Mouse (Mus musculus) heart, postnatal 36 days (tissue): ENCODE measurements around the gene Kctd21. TPM values are rescaled to one million over a fixed set of nuclear protein-coding genes. Genes with fewer than 3 reads are reported as not detected.
A peak's percentile ranks its signal among the peaks of the same experiment; 100 is the strongest.

Experiments used
- DNase-seq, 2 experiments: peaks; one replicate each; pipeline ENCODE4 v3.0.0; 2021 to 2022
- intact Hi-C: fragments of 180-260 bp; cut with DNase I; formaldehyde crosslinking; loops from one replicate; pipeline ENCODE4 v1.15.1; 2025
- total RNA-seq, 2 experiments: library from RNA; stranded (reverse); gene quantifications; 2 replicates each; pipeline ENCODE4 v1.2.3; 2021

The Kctd21 gene
- total RNA-seq: 1 to 10 TPM; 2.7 to 4.7 TPM

GRCm38 (mm10) chr7:97331726-97332666 lies at the start of gene Kctd21, which contains the start of gene Usp35:
Gene Kctd21, plus strand, starts transcription at chr7:97332327.
Gene Usp35, minus strand, starts transcription at chr7:97332020.
- intact Hi-C loops: loop anchor here (5.0 kb wide), 2 partner anchors 40 to 150 kb away; partner anchors contain the start of genes Alg8 and Ints4
- peak; percentile 91 to 94 for DNase-seq

GRCm38 (mm10) chr7:97296986-97297385 lies 35.1 kb upstream of the Kctd21 start:
- intact Hi-C loops: loop anchor here (1.0 to 5.0 kb wide), 3 partner anchors 50 to 327 kb away; no protein-coding TSS in a partner anchor
- no peak for DNase-seq

- intact Hi-C loops: loop anchor here (1.0 to 5.0 kb wide), 3 partner anchors 50 to 327 kb away; no protein-coding TSS in a partner anchor
- peak; percentile 68 to 75 for DNase-seq
Measured at GRCm38 (mm10) chr7:97297466-97297865, 34.7 kb upstream of the Kctd21 start.

DNA sequence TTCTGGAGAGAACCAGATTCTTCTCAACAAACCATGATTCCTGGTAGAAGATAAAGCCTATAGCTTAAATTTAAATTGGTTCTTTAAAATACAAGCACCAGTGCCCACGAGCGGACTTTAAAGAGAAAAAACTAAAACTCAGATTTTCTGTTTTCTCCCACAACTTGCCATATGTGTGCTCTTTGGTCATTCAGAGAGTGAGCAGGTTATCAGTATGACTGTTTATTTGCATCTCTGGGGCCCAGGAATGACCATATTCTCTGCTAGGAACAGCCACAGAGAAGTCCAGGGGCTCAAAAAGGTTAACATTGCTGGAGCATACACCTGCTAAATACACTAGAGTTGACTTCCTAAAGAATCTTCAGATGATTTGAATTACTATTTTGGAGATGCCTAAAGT lies 33.8 kb upstream of the Kctd21 start:
- no peak for DNase-seq
- intact Hi-C loops: loop anchor here (5.0 kb wide), 1 partner anchor 51 kb away; no protein-coding TSS in a partner anchor

DNA sequence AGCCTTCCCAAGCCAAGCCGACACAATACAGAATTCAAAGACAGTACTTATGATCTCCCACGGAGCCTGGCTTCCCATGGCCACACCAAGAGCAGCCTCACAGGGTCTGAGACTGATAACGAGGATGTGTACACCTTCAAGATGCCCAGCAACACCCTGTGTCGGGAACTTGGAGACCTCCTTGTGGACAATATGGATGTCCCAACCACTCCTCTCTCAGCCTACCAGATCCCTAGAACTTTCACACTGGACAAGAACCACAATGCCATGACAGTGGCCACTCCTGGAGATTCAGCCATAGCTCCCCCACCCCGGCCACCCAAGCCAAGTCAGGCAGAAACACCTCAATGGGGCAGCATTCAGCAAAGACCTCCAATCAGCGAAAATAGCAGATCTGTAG lies 33.2 kb upstream of the Kctd21 start:
- intact Hi-C loops: loop anchor here (5.0 kb wide), 1 partner anchor 52 kb away; no protein-coding TSS in a partner anchor
- no peak for DNase-seq

DNA sequence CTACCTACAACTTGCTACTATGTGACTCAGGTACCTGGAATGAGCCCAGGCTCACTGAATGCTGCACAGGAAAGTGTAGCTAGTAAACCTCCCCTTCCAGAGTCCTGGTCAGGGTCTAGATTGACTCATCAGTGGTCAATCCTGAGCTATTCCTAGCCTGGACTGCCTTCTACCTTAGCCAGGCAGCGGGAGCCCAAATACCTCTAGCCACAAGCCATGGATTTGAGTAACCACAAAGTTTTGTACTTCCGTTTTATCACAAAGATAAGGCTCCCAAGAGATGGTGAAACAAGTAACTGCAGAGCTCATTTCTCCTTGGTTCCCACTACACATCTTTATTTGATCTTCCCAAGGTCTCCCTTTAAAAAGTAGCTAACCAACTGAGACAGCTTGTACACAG lies 31.2 kb upstream of the Kctd21 start:
- intact Hi-C loops: no loop called here
- DNase-seq: no peak

GRCm38 (mm10) chr7:97301321-97301720 lies 30.8 kb upstream of the Kctd21 start:
- DNase-seq: no peak
- intact Hi-C loops: no loop called here

GRCm38 (mm10) chr7:97302261-97302660 lies 29.9 kb upstream of the Kctd21 start:
- DNase-seq: no peak
- intact Hi-C loops: no loop called here

DNA sequence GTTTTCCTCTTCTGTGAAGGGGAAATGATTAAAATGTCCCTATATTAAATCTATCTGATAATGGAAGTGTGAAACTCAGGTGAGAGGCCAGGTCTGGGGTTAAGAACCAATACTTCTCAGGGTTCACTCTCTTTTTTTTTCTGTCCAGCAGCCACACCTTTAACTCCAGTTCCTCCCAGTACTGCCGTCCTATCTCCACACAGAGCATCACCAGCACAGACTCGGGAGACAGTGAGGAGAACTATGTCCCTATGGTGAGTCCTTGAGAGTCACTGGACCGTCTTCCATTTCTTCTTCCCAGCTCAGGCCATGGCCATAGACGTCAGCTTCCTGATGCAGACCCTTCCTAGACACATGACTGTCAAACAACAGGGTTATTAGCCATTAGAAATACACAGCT lies 29.3 kb upstream of the Kctd21 start:
- intact Hi-C loops: no loop called here
- peak in 1 of 2 experiments; percentile 1 for DNase-seq

DNA sequence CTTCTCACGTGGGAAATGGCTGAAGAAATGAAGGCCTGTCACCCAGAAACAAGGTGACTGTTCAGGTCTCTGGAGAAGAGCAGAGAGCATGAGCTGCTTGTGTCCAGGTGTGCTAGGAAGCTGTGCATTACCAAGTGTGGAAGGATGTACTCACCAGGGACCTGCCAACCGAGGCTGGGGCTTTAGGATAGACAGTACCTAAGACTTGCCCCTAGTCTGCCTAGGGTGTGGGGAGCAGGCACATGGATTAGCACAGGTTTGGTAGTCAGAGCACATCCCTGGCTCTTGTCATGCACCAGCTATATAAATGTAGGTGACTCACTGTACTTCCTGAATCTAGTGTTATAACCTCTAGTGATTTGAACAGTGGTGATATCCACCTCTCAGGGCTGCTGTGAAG lies 28.5 kb upstream of the Kctd21 start:
- intact Hi-C loops: no loop called here

GRCm38 (mm10) chr7:97304471-97304870 lies 27.7 kb upstream of the Kctd21 start:
- intact Hi-C loops: no loop called here

More for the DNA sequence above, 28.5 kb upstream of the Kctd21 start:
- peak in 1 of 2 experiments; percentile 1 for DNase-seq

GRCm38 (mm10) chr7:97305206-97305605 lies 26.9 kb upstream of the Kctd21 start:
- intact Hi-C loops: no loop called here

More at GRCm38 (mm10) chr7:97304471-97304870, 27.7 kb upstream of the Kctd21 start:
- DNase-seq: peak in 1 of 2 experiments; percentile 5

GRCm38 (mm10) chr7:97306813-97307212 lies 25.3 kb upstream of the Kctd21 start:
- no peak for DNase-seq
- intact Hi-C loops: no loop called here

More at GRCm38 (mm10) chr7:97305206-97305605, 26.9 kb upstream of the Kctd21 start:
- DNase-seq: no peak

DNA sequence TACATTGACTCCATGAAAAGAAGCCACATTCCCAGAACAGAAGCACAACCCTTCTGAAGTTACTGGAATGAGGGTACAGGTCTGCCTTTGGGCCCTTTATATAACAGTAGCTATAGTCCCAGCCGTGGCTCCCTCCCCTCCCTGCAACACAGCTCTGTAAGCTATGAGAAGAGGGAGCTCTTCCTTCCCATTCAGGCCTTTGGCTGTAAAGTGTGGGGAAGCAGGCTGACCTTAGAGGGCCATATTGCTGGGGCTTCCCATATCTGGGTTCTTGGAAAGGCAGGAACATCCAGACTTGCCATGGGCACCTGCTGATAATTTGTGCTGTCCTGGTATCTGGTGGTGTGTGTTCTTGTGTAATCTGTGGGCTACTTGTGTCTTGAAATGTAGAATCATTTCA lies 24.6 kb upstream of the Kctd21 start:
- peak in 1 of 2 experiments; percentile 0 for DNase-seq
- intact Hi-C loops: no loop called here

- no peak for DNase-seq
- intact Hi-C loops: no loop called here
Measured at GRCm38 (mm10) chr7:97309461-97310340, 22.4 kb upstream of the Kctd21 start.

DNA sequence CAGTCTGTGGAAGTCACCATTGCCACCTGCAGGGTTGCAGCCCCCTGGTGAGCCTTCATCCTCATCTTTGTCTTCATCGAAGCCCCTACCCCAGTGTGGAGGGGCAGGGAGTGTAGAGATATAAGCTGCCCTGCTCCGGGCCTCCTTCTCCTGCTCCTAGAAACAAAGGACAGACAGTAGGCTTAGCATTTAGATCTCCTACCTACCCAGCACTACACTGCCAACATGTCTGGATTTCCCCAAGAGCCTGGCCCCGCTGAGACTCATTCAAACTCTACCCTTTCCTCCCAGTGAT lies 21.8 kb upstream of the Kctd21 start:
- no peak for DNase-seq
- intact Hi-C loops: no loop called here

- intact Hi-C loops: no loop called here
- no peak for DNase-seq
Measured at GRCm38 (mm10) chr7:97311620-97312019, 20.5 kb upstream of the Kctd21 start.

GRCm38 (mm10) chr7:97312196-97312595 lies 19.9 kb upstream of the Kctd21 start:
- intact Hi-C loops: no loop called here
- no peak for DNase-seq

DNA sequence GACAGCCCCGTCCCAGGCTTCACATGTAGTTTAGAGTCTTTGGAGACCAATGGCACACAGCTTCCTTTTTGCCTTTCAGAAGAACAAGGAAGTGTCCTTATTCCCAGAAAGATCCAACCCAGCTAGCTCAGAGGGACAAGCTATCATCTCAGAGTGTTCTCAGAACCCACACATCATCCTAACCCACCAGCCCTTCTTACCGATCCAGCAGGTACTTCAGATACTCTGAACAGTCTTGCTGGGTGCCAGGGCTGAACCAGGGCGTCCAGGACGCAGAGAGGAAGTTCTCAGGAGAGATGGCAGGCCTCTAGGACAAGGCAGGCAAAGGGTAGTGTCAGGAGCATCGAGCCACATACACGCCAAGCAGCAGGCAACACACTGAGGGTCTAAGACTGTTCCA lies 19.3 kb upstream of the Kctd21 start:
- intact Hi-C loops: no loop called here
- no peak for DNase-seq

GRCm38 (mm10) chr7:97313364-97313995 lies 18.6 kb upstream of the Kctd21 start:
- intact Hi-C loops: no loop called here
- DNase-seq: no peak
